Mouse (Mus musculus) C2C12 (cell line): ENCODE measurements around the gene Kctd17. TPM values are rescaled to one million over a fixed set of nuclear protein-coding genes. Genes with fewer than 3 reads are reported as not detected.

Experiments
- H3K27me3 ChIP-seq: one replicate; pipeline ENCODE4 v1.6.1; 2011; ENCODE audit not compliant: control insufficient read depth, insufficient read depth, insufficient read length
- H3K36me3 ChIP-seq: one replicate; pipeline ENCODE4 v1.6.1; 2011; ENCODE audit not compliant: control insufficient read depth, insufficient read depth
- H3K4me3 ChIP-seq: one replicate; pipeline ENCODE4 v1.5.1; 2011; ENCODE audit warnings: mild to moderate bottlenecking, control low read depth; ENCODE audit not compliant: poor library complexity, insufficient read depth, severe bottlenecking
- H3K79me2 ChIP-seq: one replicate; pipeline ENCODE4 v1.6.1; 2011; ENCODE audit not compliant: control insufficient read depth, insufficient read depth
- H3K79me3 ChIP-seq: one replicate; pipeline ENCODE4 v1.6.1; 2011; ENCODE audit warnings: low read depth, control low read depth
- H3ac ChIP-seq: one replicate; pipeline ENCODE3; 2011; ENCODE audit warnings: low read depth; ENCODE audit not compliant: control insufficient read depth, insufficient read length
- CEBPB ChIP-seq: IDR thresholded peaks from one replicate; pipeline ENCODE4 v1.6.1; 2011; ENCODE audit warnings: low read depth, mild to moderate bottlenecking, control low read depth, moderate library complexity
- CTCF ChIP-seq: IDR thresholded peaks from one replicate; pipeline ENCODE4 v1.5.1; 2011; ENCODE audit not compliant: control insufficient read depth, insufficient read depth, insufficient read length
- FOSL1 ChIP-seq: IDR thresholded peaks from one replicate; pipeline ENCODE4 v1.8.0; 2011; ENCODE audit warnings: mild to moderate bottlenecking, low read length; ENCODE audit not compliant: poor library complexity, insufficient read depth, severe bottlenecking
- MAX ChIP-seq: IDR thresholded peaks from one replicate; pipeline ENCODE4 v1.6.1; 2011; ENCODE audit warnings: mild to moderate bottlenecking, control low read depth
- MYOD1 ChIP-seq: IDR thresholded peaks from one replicate; pipeline ENCODE4 v1.6.1; 2011; ENCODE audit warnings: low read depth; ENCODE audit not compliant: control insufficient read depth, insufficient read length
- MYOG ChIP-seq: IDR thresholded peaks from one replicate; pipeline ENCODE4 v1.6.1; 2011; ENCODE audit not compliant: control insufficient read depth, insufficient read length; ENCODE audit errors: extremely low read depth
- USF1 ChIP-seq: IDR thresholded peaks from one replicate; pipeline ENCODE4 v1.6.1; 2011; ENCODE audit warnings: low read depth, mild to moderate bottlenecking, control low read depth, moderate library complexity
- polyA plus RNA-seq: library from polyadenylated mRNA; unstranded; fragments of >200 nt; fragmentation: generic; extraction: Trizol; gene quantifications from one replicate; pipeline ENCODE4 v1.2.1, GENCODE M21; 2012; ENCODE audit warnings: missing spikeins

The Kctd17 gene
- polyA plus RNA-seq, 1 experiment = 228 TPM

DNA sequence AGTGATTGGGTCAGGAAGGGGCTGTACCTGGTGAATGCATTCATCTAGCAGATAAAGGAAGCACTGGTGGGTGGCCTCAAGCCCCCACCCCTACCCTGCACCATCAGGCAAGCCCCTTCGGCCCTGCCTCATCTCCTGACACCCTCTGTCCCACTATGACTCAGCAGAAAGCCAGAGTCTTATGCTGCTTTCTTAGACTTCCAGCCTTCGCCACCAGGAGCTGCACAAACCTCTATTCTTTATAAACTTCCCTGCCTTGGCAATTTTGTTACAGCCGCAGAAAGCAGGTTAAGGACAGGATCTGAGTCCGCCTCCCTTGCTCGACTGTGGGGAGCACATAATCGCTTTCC, 22.0 kb downstream of the Kctd17 start:
- H3K36me3 ChIP-seq = no peaks in the 10 kb centered on the region
- TF ChIP-seq CTCF = peak; percentile 0
- TF ChIP-seq FOSL1 = no peak
- TF ChIP-seq MYOD1 = no peak
- no peaks in the 10 kb centered on the region for H3K27me3 ChIP-seq
- no peak overlapping the region for H3K4me3 ChIP-seq
- H3K79me2 ChIP-seq = no peaks in the 10 kb centered on the region
- peak overlapping the region; percentile 27 for H3ac ChIP-seq
- H3K79me3 ChIP-seq = no peaks in the 10 kb centered on the region

DNA sequence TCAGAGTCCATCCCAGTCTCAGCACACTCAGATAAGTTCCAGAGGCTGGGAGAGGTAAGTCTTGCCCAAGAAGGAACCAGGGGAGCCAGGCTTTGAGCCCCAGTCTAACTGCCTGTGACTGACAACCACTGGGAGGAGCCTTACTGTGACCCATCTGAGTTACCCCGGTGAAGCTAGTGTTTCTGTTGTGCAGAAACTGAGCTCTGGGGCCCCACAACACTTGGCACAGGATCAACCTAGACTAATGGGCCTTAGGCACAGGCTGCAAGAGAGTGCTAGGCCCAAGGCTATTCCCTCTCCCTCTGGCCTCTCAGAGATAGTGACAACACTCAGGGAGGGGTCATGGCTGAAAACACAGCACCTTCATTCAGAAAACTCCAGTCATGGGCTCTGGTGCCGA, 22.8 kb downstream of the Kctd17 start:
- Histone ChIP-seq H3K27me3 (no peaks in the 10 kb centered on the region), H3ac (no peak overlapping the region), H3K36me3 (no peaks in the 10 kb centered on the region), H3K4me3 (no peak overlapping the region), H3K79me2 (no peaks in the 10 kb centered on the region), H3K79me3 (no peaks in the 10 kb centered on the region)
- TF ChIP-seq FOSL1 (no peak), USF1 (no peak)

DNA sequence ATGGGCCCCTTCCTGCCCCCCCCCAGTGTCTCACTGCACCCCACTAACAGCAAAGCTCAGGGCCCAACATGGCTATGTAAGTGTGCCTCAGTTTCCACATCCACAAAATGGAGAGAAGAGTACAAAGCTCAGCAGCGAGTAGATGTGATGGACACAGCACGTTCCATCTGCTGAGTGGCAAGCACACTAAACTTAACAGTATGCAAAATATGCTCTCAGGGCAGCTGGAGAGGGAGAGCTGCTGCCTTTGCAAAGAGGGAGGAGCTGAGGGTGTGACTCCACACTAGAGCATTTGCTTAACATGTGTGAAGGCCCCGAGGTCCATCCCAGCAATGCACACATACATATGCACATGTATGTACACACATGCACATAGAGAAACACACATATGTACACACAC, 24.6 kb downstream of the Kctd17 start:
- H3ac ChIP-seq = no peak overlapping the region
- no peak for TF ChIP-seq MAX
- no peak for TF ChIP-seq CTCF
- no peak for TF ChIP-seq FOSL1
- TF ChIP-seq MYOG = no peak
- no peak for TF ChIP-seq MYOD1
- no peak for TF ChIP-seq CEBPB
- TF ChIP-seq USF1 = no peak

DNA sequence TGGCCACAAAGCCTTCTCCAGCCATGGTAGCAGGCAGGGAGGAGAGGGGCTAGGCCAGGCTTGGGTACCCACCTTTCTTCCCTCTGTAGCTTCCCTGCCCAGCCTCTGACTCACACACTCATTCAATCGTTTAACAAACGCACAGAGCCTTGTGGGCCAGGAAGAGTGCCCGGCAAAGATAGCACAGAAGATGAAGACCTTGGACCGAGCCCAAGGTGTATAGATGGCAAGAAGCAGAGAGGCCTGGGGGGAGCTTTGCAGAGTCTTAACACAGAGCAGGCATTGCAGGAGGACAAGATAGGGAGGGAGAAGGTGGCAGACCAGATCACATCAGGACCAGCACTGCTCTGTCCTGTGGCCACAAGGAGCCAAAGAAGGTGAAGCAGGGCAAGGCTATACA, 26.8 kb downstream of the Kctd17 start:
- Histone ChIP-seq H3K79me3 (no peaks in the 10 kb centered on the region), H3ac (no peak overlapping the region), H3K27me3 (no peaks in the 10 kb centered on the region), H3K36me3 (no peaks in the 10 kb centered on the region), H3K79me2 (no peaks in the 10 kb centered on the region), H3K4me3 (no peak overlapping the region)
- no peak for TF ChIP-seq MYOG
- no peak for TF ChIP-seq FOSL1
- no peak for TF ChIP-seq CTCF
- no peak for TF ChIP-seq USF1
- no peak for TF ChIP-seq CEBPB
- no peak for TF ChIP-seq MAX
- TF ChIP-seq MYOD1 = no peak

More for the DNA sequence above, 24.6 kb downstream of the Kctd17 start:
- no peak overlapping the region for H3K4me3 ChIP-seq
- no peaks in the 10 kb centered on the region for H3K27me3 ChIP-seq
- H3K79me2 ChIP-seq = no peaks in the 10 kb centered on the region
- no peaks in the 10 kb centered on the region for H3K79me3 ChIP-seq
- no peaks in the 10 kb centered on the region for H3K36me3 ChIP-seq

DNA sequence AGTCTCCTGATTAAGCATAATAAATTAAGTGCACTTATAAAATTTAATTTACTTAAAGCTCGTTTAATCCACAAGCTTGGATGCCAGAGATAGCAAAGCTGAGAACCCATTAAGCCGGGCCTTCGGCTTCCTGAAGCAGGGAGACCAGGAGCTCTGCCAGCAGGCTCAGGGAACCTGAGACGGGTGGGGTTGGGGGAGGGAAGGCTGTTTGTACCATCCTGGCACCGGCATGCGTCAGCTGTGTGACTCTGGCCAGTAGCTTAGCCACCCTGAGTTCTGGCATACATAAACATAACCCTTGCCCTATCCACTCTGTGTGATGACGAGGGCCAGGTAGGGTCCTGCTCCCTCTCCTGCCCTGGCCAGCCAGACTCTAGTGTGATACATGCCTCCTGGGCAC, 27.7 kb downstream of the Kctd17 start:
- H3K4me3 ChIP-seq = no peak overlapping the region
- no peaks in the 10 kb centered on the region for H3K79me3 ChIP-seq
- peaks cover 5% of the 10 kb centered on the region for H3K27me3 ChIP-seq
- TF ChIP-seq MYOD1 (peak; percentile 48), CEBPB (no peak)
- H3K79me2 ChIP-seq = no peaks in the 10 kb centered on the region
- no peaks in the 10 kb centered on the region for H3K36me3 ChIP-seq
- H3ac ChIP-seq = no peak overlapping the region

DNA sequence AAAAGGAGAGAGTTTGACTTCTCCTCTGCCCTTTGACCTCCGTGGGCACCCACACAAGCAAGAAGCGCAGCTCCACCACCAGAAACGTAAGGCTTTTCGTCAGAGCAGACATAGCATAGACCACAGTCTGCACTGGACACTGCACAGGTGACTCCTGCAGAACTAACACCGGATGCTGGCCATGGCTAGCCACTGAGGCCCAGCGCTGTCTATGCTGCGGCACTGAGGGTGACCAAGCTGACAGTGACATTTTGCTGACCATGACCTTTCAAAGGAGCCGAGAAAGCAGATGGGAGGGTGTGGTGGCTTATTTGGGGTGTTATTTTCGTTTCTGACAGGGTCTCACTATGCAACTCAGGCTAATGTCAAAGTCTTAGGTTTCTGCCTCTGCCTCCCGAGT, 28.8 kb downstream of the Kctd17 start:
- Histone ChIP-seq H3K79me3 (no peaks in the 10 kb centered on the region), H3ac (no peak overlapping the region), H3K27me3 (peaks cover 15% of the 10 kb centered on the region), H3K79me2 (no peaks in the 10 kb centered on the region), H3K4me3 (no peak overlapping the region), H3K36me3 (no peaks in the 10 kb centered on the region)
- TF ChIP-seq USF1 (no peak), MAX (no peak), FOSL1 (no peak), CEBPB (no peak), MYOD1 (no peak), CTCF (no peak), MYOG (no peak)
